Mouse (Mus musculus) erythroblast, embryonic 14.5 days (primary cell): ENCODE measurements at regions not wholly inside any gene's neighbourhood (a gene's known extent, or its start where the extent isn't known, plus 50 kb on each side); places are given as distances from the start of the nearest gene placed in this dataset.

ENCODE experiments used
- GATA1 ChIP-seq: IDR thresholded peaks from 2 replicates; pipeline ENCODE4 v1.6.1; 2012; ENCODE audit warnings: low read length, inconsistent platforms, mixed read lengths
- TAL1 ChIP-seq: IDR thresholded peaks from 3 replicates; pipeline ENCODE4 v1.6.1; 2012; ENCODE audit warnings: low read length, inconsistent platforms, mixed read lengths

- TF ChIP-seq TAL1 (no peak), GATA1 (no peak)
Observed at GRCm38 (mm10) chr12:25379016-25379415, 282.1 kb upstream of the Id2 start.
